Mouse (Mus musculus): ENCODE measurements around the gene Naxd. TPM values are rescaled to one million over a fixed set of nuclear protein-coding genes. Genes with fewer than 3 reads are reported as not detected.
A peak's percentile ranks its signal among the peaks of the same experiment; 100 is the strongest.

Naxd gene
- total and polyA plus RNA-seq, 3 experiments, result 39.7 to 57.1 (median 50.1) TPM

DNA sequence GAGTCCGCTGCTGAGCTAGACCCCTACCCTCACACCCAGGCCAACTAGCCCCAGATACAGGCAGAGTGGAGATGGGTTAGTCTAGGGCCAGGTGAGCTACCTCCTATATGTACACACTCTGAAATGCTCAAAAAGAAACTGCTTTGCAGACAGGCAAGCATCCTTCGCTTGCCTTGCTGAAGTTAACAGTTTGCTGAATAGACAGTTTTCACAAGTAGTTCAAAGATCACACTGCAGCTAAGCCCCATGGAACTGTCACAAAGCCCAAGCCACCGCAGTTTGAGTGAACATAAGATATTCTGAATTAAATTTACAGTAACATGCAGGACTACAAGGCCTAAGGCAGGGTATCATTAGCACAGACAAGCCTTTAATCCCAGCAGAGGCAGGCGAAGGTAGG lies 41.7 kb downstream of the Naxd start:
- Histone ChIP-seq H3K9me3 (replicated peaks; ENCODE audit: low read length) (peaks cover 2% of the 10 kb centered on the region), H3K9ac (ENCODE audit: insufficient read depth, low read depth) (no peak overlapping the region), H3K4me3 (replicated peaks in 1 of 3; ENCODE audit: low read depth in 2 of 3, low read length in 2 of 3, poor library complexity in 1 of 3) (no peak overlapping the region), H3K36me3 (replicated peaks in 1 of 2; ENCODE audit: control insufficient read depth in 1 of 2, insufficient read depth in 1 of 2, low read length in 1 of 2) (peaks cover 77 to 93% of the 10 kb centered on the region in 2 experiments), H3K79me2 (replicated peaks; ENCODE audit: control insufficient read depth, extremely low read depth, insufficient read depth, poor library complexity, severe bottlenecking) (no peaks in the 10 kb centered on the region; the same call in 1 of the 2 replicates), H3K27me3 (replicated peaks) (no peaks in the 10 kb centered on the region), H3K4me1 (ENCODE audit: control insufficient read depth in 1 of 2, insufficient read depth in 2 of 2) (no peaks in the 10 kb centered on the region), H3K4me2 (ENCODE audit: insufficient read depth, low read depth, poor library complexity, severe bottlenecking) (no peak overlapping the region), H3K27ac (ENCODE audit: insufficient read depth, low read depth) (no peak overlapping the region)
- no peak for DNase-seq (ENCODE audit: extremely low read depth)
- in situ Hi-C loops (cut with MboI; ENCODE audit: low pct_ligation_motif_present, low pct_unique_long_range_greater_than_20kb, low sequenced_read_pairs) (no loop called here), dilution Hi-C loops (cut with MboI; ENCODE audit: extremely low pct_ligation_motif_present, extremely low pct_unique_long_range_greater_than_20kb, low sequenced_read_pairs) (no loop called here)
- TF ChIP-seq RAD21 (IDR thresholded peaks at IDR 0.05; ENCODE audit: low read depth, low read length) (no peak), KAT2A (IDR thresholded peaks at IDR 0.05; ENCODE audit: insufficient replicate concordance, low read length) (no peak), MAFK (IDR thresholded peaks at IDR 0.05; ENCODE audit: insufficient replicate concordance, low read length) (0 out of 2 replicates have a peak, but pooled peaks have one; percentile 52), POLR2A (IDR thresholded peaks at IDR 0.05; ENCODE audit: low read depth, low read length) (no peak), MXI1 (IDR thresholded peaks at IDR 0.05; ENCODE audit: low read depth, low read length) (no peak)

DNA sequence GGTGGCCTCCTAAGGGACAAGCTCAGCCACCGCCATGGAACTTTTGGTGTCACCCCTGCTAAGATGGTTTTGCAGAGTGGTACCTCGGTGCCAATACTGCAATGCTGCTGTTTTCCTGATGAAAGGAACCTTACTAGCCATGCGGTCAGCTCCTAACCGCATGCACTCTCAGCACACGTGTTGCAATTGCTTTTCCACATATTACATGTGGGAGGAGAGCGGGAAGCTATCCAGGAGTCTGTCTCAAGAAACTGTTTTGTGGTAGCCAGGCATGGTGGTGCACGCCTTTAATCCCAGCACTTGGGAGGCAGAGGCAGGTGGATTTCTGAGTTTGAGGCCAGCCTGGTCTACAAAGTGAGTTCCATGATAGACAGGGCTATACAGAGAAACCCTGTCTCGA lies 42.9 kb downstream of the Naxd start:
- no peaks in the 10 kb centered on the region for H3K4me1 ChIP-seq (ENCODE audit: control insufficient read depth in 1 of 2, insufficient read depth in 2 of 2)
- no peak overlapping the region for H3K4me2 ChIP-seq (ENCODE audit: insufficient read depth, low read depth, poor library complexity, severe bottlenecking)
- in situ Hi-C loops (cut with MboI; ENCODE audit: low pct_ligation_motif_present, low pct_unique_long_range_greater_than_20kb, low sequenced_read_pairs), result loop anchor here (10.0 kb wide), 1 partner anchor 95 kb away; no protein-coding TSS in a partner anchor
- no peak for TF ChIP-seq TBP (conservative IDR thresholded peaks at IDR 0.05; ENCODE audit: low read depth, low read length)
- DNase-seq (ENCODE audit: extremely low read depth), result no peak
- dilution Hi-C loops (cut with MboI; ENCODE audit: extremely low pct_ligation_motif_present, extremely low pct_unique_long_range_greater_than_20kb, low sequenced_read_pairs), result no loop called here
- H3K9ac ChIP-seq (ENCODE audit: insufficient read depth, low read depth), result no peak overlapping the region
- no peak overlapping the region for H3K27ac ChIP-seq (ENCODE audit: insufficient read depth, low read depth)
- H3K4me3 ChIP-seq (replicated peaks in 1 of 3; ENCODE audit: low read depth in 2 of 3, low read length in 2 of 3, poor library complexity in 1 of 3), result no peak overlapping the region
- peaks cover 2% of the 10 kb centered on the region for H3K9me3 ChIP-seq (replicated peaks; ENCODE audit: low read length)
- peaks cover 73 to 91% of the 10 kb centered on the region in 2 experiments for H3K36me3 ChIP-seq (replicated peaks in 1 of 2; ENCODE audit: control insufficient read depth in 1 of 2, insufficient read depth in 1 of 2, low read length in 1 of 2)
- no peaks in the 10 kb centered on the region for H3K27me3 ChIP-seq (replicated peaks)
- H3K79me2 ChIP-seq (replicated peaks; ENCODE audit: control insufficient read depth, extremely low read depth, insufficient read depth, poor library complexity, severe bottlenecking), result no peaks in the 10 kb centered on the region; the same call in 1 of the 2 replicates

DNA sequence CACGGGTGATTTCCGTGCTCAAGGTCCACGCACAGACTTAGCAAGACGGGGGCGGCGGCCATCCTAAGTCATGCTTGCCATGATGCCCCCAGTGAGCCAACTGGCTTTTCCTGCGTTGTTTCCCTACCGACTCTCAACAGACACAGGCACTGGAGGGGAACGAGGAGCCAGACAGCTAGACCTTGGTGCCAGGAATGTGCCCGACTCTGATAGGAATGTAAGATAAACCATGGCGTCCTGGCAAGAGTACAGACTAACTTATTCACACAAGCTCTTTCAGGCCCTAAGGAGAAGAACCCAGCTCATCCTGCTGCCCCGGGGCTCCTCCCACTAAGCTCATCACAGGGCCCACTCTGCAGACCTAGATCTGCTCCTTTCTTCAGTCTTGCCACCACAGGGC lies 44.7 kb downstream of the Naxd start:
- no peak for DNase-seq (ENCODE audit: extremely low read depth)
- in situ Hi-C loops (cut with MboI; ENCODE audit: low pct_ligation_motif_present, low pct_unique_long_range_greater_than_20kb, low sequenced_read_pairs) (loop anchor here (10.0 kb wide), 1 partner anchor 97 kb away; no protein-coding TSS in a partner anchor), dilution Hi-C loops (cut with MboI; ENCODE audit: extremely low pct_ligation_motif_present, extremely low pct_unique_long_range_greater_than_20kb, low sequenced_read_pairs) (no loop called here)
- no peaks in the 10 kb centered on the region for H3K27me3 ChIP-seq (replicated peaks)
- no peak overlapping the region for H3K9ac ChIP-seq (ENCODE audit: insufficient read depth, low read depth)
- TF ChIP-seq KAT2A (IDR thresholded peaks at IDR 0.05; ENCODE audit: insufficient replicate concordance, low read length) (no peak), ZKSCAN1 (IDR thresholded peaks at IDR 0.05; ENCODE audit: borderline replicate concordance, low read depth, low read length) (no peak), RAD21 (IDR thresholded peaks at IDR 0.05; ENCODE audit: low read depth, low read length) (no peak), ELF1 (IDR thresholded peaks at IDR 0.05; ENCODE audit: low read depth, low read length) (no peak), SIN3A (IDR thresholded peaks at IDR 0.05; ENCODE audit: low read length) (no peak), ZMIZ1 (IDR thresholded peaks at IDR 0.05; ENCODE audit: low read depth, low read length) (no peak), MEF2A (IDR thresholded peaks at IDR 0.05; ENCODE audit: borderline replicate concordance, low read depth, low read length) (no peak), ETS1 (conservative IDR thresholded peaks at IDR 0.05; ENCODE audit: low read depth, low read length) (no peak), JUN (IDR thresholded peaks at IDR 0.05; ENCODE audit: insufficient read depth, low read depth, low read length) (no peak), HCFC1 (IDR thresholded peaks at IDR 0.05; ENCODE audit: low read depth, low read length) (no peak), MAZ (IDR thresholded peaks at IDR 0.05; ENCODE audit: low read depth, low read length) (no peak), TCF12 (IDR thresholded peaks at IDR 0.05; ENCODE audit: low read depth, low read length) (no peak), POLR2A (IDR thresholded peaks at IDR 0.05; ENCODE audit: low read depth, low read length) (no peak), NELFE (IDR thresholded peaks at IDR 0.05; ENCODE audit: low read depth, low read length) (no peak), BHLHE40 (IDR thresholded peaks at IDR 0.05; ENCODE audit: low read depth, low read length) (no peak)
- H3K79me2 ChIP-seq (replicated peaks; ENCODE audit: control insufficient read depth, extremely low read depth, insufficient read depth, poor library complexity, severe bottlenecking), result no peaks in the 10 kb centered on the region
- H3K36me3 ChIP-seq (replicated peaks in 1 of 2; ENCODE audit: control insufficient read depth in 1 of 2, insufficient read depth in 1 of 2, low read length in 1 of 2), result peaks cover 76 to 91% of the 10 kb centered on the region in 2 experiments
- no peak overlapping the region for H3K4me3 ChIP-seq (replicated peaks in 1 of 3; ENCODE audit: low read depth in 2 of 3, low read length in 2 of 3, poor library complexity in 1 of 3)
- no peak overlapping the region for H3K27ac ChIP-seq (ENCODE audit: insufficient read depth, low read depth)
- peaks cover 2% of the 10 kb centered on the region for H3K9me3 ChIP-seq (replicated peaks; ENCODE audit: low read length)
- H3K4me2 ChIP-seq (ENCODE audit: insufficient read depth, low read depth, poor library complexity, severe bottlenecking), result no peak overlapping the region
- peaks cover 0 to 3% of the 10 kb centered on the region in 2 experiments; a peak in 2 of 4 replicates for H3K4me1 ChIP-seq (ENCODE audit: control insufficient read depth in 1 of 2, insufficient read depth in 2 of 2)
